Mouse (Mus musculus) heart, adult 2 months (tissue): ENCODE data around the gene Myo1d. TPM values are rescaled to one million over a fixed set of nuclear protein-coding genes. Genes with fewer than 3 reads are reported as not detected.

Source experiments
- DNase-seq, 2 experiments: peaks; one replicate each; pipeline ENCODE4 v3.0.0; 2021
- H3K27ac ChIP-seq: fragments of 200-600 bp; 2 replicates; pipeline ENCODE4 v1.8.1; 2022
- H3K27me3 ChIP-seq: fragments of 200-500 bp; 2 replicates; pipeline ENCODE4 v1.6.1; 2012; ENCODE audit warnings: mild to moderate bottlenecking, low read length, inconsistent platforms, mixed read lengths; ENCODE audit not compliant: control insufficient read depth, insufficient read depth
- H3K36me3 ChIP-seq: fragments of 200-500 bp; 2 replicates; pipeline ENCODE4 v1.6.1; 2012; ENCODE audit warnings: low read length, inconsistent platforms; ENCODE audit not compliant: control insufficient read depth, insufficient read depth
- H3K4me1 ChIP-seq: fragments of 200-500 bp; 2 replicates; pipeline ENCODE4 v1.6.1; 2011; ENCODE audit warnings: low read length; ENCODE audit not compliant: control insufficient read depth, insufficient read depth
- H3K4me3 ChIP-seq: fragments of 200-600 bp; 2 replicates; pipeline ENCODE4 v1.8.1; 2022
- H3K79me2 ChIP-seq: fragments of 200-500 bp; replicated peaks from 2 replicates; pipeline ENCODE4 v1.6.1; 2012; ENCODE audit warnings: mild to moderate bottlenecking, inconsistent platforms, low read length, moderate library complexity, mixed read lengths; ENCODE audit not compliant: control insufficient read depth, insufficient read depth
- H3K9ac ChIP-seq: fragments of 200-500 bp; 2 replicates; pipeline ENCODE4 v1.6.1; 2012; ENCODE audit warnings: low read depth, mild to moderate bottlenecking, control low read depth, inconsistent platforms, low read length, mixed read lengths
- CTCF ChIP-seq: fragments of 200-600 bp; IDR thresholded peaks from 2 replicates; pipeline ENCODE4 v1.8.1; 2022; ENCODE audit warnings: antibody characterized with exemption, mild to moderate bottlenecking, moderate library complexity
- EP300 ChIP-seq: fragments of 200-500 bp; IDR thresholded peaks from 2 replicates; pipeline ENCODE4 v1.6.1; 2011; ENCODE audit warnings: low read depth, low read length, control low read depth; ENCODE audit not compliant: insufficient read depth
- POLR2A ChIP-seq: fragments of 200-500 bp; IDR thresholded peaks from 2 replicates; pipeline ENCODE4 v1.6.1; 2011; ENCODE audit warnings: mild to moderate bottlenecking, low read depth, low read length, control low read depth; ENCODE audit not compliant: insufficient read depth
- WGBS: fragments of 180-500 bp; shearing (Covaris S2); methylation state at CpG from one replicate; pipeline ENCODE4 v1.1.7; 2018; 5-methylcytosine and 5-hydroxymethylcytosine counted together
- intact Hi-C: fragments of 180-260 bp; cut with DNase I; formaldehyde crosslinking; loops from one replicate; pipeline ENCODE4 v1.15.1; 2025
- polyA plus RNA-seq: library from polyadenylated mRNA; depleted of rRNA; stranded (reverse); fragments of >200 nt; gene quantifications from 2 replicates; pipeline ENCODE4 v1.2.3, GENCODE M21; 2012
- total RNA-seq, 2 experiments: library from RNA; stranded (reverse); gene quantifications; 2 replicates each; pipeline ENCODE4 v1.2.3; 2021

Myo1d gene
- total and polyA plus RNA-seq, 3 experiments = 8.2 to 10.0 (median 9.3) TPM

- TF ChIP-seq CTCF = no peak
- no peak for TF ChIP-seq EP300
- TF ChIP-seq POLR2A = no peak
- H3K79me2 ChIP-seq = no peaks in the 10 kb centered on the region
- H3K9ac ChIP-seq = no peak overlapping the region
- 48% methylated on average over 6 of the region's 6 CpGs for WGBS
- H3K27ac ChIP-seq = no peak overlapping the region
- peaks cover 11% of the 10 kb centered on the region for H3K36me3 ChIP-seq
- H3K27me3 ChIP-seq = no peaks in the 10 kb centered on the region
- H3K4me1 ChIP-seq = peaks cover 16% of the 10 kb centered on the region
- H3K4me3 ChIP-seq = no peak overlapping the region
- DNase-seq = peak in 1 of 2 experiments; percentile 17
- intact Hi-C loops = no loop called here
These were observed 13.1 kb downstream of the Myo1d start for GRCm38 (mm10) chr11:80766472-80767319.

- TF ChIP-seq POLR2A (no peak), EP300 (no peak), CTCF (no peak)
- WGBS = 84% methylated on average over 4 of the region's 4 CpGs
- Histone ChIP-seq H3K4me3 (no peak overlapping the region), H3K27ac (no peak overlapping the region), H3K9ac (no peak overlapping the region), H3K36me3 (peaks cover 9% of the 10 kb centered on the region), H3K27me3 (no peaks in the 10 kb centered on the region), H3K4me1 (peaks cover 13% of the 10 kb centered on the region), H3K79me2 (no peaks in the 10 kb centered on the region)
- DNase-seq = no peak
- intact Hi-C loops = no loop called here
These were observed 13.8 kb downstream of the Myo1d start for GRCm38 (mm10) chr11:80766068-80766467.

GRCm38 (mm10) chr11:80762066-80762465, 17.8 kb downstream of the Myo1d start:
- WGBS = 53% methylated on average over 4 of the region's 4 CpGs
- intact Hi-C loops = no loop called here
- no peak for DNase-seq
- Histone ChIP-seq H3K36me3 (peaks cover 4% of the 10 kb centered on the region), H3K27me3 (no peaks in the 10 kb centered on the region), H3K9ac (no peak overlapping the region), H3K27ac (no peak overlapping the region), H3K4me1 (peaks cover 7% of the 10 kb centered on the region), H3K79me2 (no peaks in the 10 kb centered on the region), H3K4me3 (no peak overlapping the region)
- TF ChIP-seq EP300 = no peak
- no peak for TF ChIP-seq POLR2A
- no peak for TF ChIP-seq CTCF

- no peak overlapping the region for H3K4me3 ChIP-seq
- WGBS = 62% methylated on average over 3 of the region's 3 CpGs
- no peaks in the 10 kb centered on the region for H3K79me2 ChIP-seq
- H3K27me3 ChIP-seq = no peaks in the 10 kb centered on the region
- peaks cover 4% of the 10 kb centered on the region for H3K36me3 ChIP-seq
- DNase-seq = no peak
- H3K9ac ChIP-seq = no peak overlapping the region
- intact Hi-C loops = no loop called here
- no peak overlapping the region for H3K27ac ChIP-seq
- TF ChIP-seq EP300 (no peak), CTCF (no peak), POLR2A (no peak)
- H3K4me1 ChIP-seq = peaks cover 6% of the 10 kb centered on the region
These were observed 18.4 kb downstream of the Myo1d start for GRCm38 (mm10) chr11:80761285-80761974.

GRCm38 (mm10) chr11:80759023-80759422, 20.8 kb downstream of the Myo1d start:
- TF ChIP-seq CTCF (no peak), EP300 (no peak), POLR2A (no peak)
- Histone ChIP-seq H3K79me2 (no peaks in the 10 kb centered on the region), H3K27ac (no peak overlapping the region), H3K36me3 (peaks cover 4% of the 10 kb centered on the region), H3K4me3 (no peak overlapping the region), H3K4me1 (peaks cover 1% of the 10 kb centered on the region; the same call in 1 of the 2 replicates), H3K9ac (no peak overlapping the region), H3K27me3 (no peaks in the 10 kb centered on the region)
- intact Hi-C loops = no loop called here
- 78% methylated on average over 3 of the region's 3 CpGs for WGBS
- DNase-seq = no peak

- H3K79me2 ChIP-seq = 0 out of 2 replicates have a peak, but pooled peaks cover 1% of the 10 kb centered on the region
- no peak overlapping the region for H3K4me3 ChIP-seq
- WGBS = 49% methylated on average over 2 of the region's 2 CpGs
- no peak for TF ChIP-seq POLR2A
- no peak for TF ChIP-seq EP300
- no peak for TF ChIP-seq CTCF
- no peaks in the 10 kb centered on the region; the same call in 1 of the 2 replicates for H3K36me3 ChIP-seq
- H3K4me1 ChIP-seq = no peaks in the 10 kb centered on the region; the same call in 1 of the 2 replicates
- no peak overlapping the region for H3K27ac ChIP-seq
- H3K27me3 ChIP-seq = no peaks in the 10 kb centered on the region
- intact Hi-C loops = no loop called here
- H3K9ac ChIP-seq = no peak overlapping the region
- no peak for DNase-seq
These were observed 25.6 kb downstream of the Myo1d start for GRCm38 (mm10) chr11:80754201-80754600.
